Mouse (Mus musculus): Measurements from ENCODE around the gene Gnat1. TPM values are rescaled to one million over a fixed set of nuclear protein-coding genes. Genes with fewer than 3 reads are reported as not detected.

The Gnat1 gene
- 1.1 and 1.4 TPM in 2 replicates for polyA plus RNA-seq (2014; fragmentation: Nextera tagmentation; extraction: Ambion mirVana)

DNA sequence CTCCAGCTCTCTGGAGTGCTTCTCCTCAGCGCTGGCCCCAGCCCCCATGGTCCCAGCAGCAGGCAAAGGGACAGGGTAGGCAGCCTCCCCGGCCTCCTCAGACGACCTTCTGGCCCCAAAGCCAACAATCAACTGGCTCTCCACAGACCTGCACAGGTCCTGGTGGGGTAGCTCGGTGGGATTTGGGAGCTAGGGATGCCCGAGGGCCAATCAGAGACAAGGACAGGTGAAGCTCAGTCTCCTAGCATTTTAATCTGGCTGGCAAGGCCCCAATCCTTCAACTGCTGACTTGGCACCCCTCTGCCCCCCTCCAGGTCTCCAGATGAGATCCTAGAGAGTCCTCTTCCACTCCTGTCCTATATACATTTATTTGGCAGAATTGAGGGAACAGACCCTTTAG, at the start of gene Gnat1:
Gene Gnat1 (minus strand): TSS at position 212 of the 400 bp plus-strand sequence.
- no peaks in the 10 kb centered on the region for H3K9me3 ChIP-seq (ENCODE audit: control insufficient read depth, low read length)
- DNase-seq (ENCODE audit: low spot score, missing footprints) (no peak), ATAC-seq (ENCODE audit: low FRiP score) (no peak)
- peaks cover 30% of the 10 kb centered on the region for H3K27me3 ChIP-seq (ENCODE audit: control insufficient read depth, insufficient read depth, low read length)
- H3K4me1 ChIP-seq (ENCODE audit: control insufficient read depth, insufficient read depth, low read length), result peaks cover 14% of the 10 kb centered on the region
- no peak within 1 kb of the TSS for H3K9ac ChIP-seq (ENCODE audit: low read length)
- H3K36me3 ChIP-seq (ENCODE audit: control insufficient read depth, insufficient read depth, low read length), result no peaks in the 10 kb centered on the region; the same call in 1 of the 2 replicates
- no peak within 1 kb of the TSS for H3K4me3 ChIP-seq (ENCODE audit: low read depth, low read length)
- H3K4me2 ChIP-seq, result no peak within 1 kb of the TSS
- 40% methylated on average over 5 of the region's 5 CpGs for WGBS
- no peak within 1 kb of the TSS for H3K27ac ChIP-seq (ENCODE audit: low read depth, low read length)

DNA sequence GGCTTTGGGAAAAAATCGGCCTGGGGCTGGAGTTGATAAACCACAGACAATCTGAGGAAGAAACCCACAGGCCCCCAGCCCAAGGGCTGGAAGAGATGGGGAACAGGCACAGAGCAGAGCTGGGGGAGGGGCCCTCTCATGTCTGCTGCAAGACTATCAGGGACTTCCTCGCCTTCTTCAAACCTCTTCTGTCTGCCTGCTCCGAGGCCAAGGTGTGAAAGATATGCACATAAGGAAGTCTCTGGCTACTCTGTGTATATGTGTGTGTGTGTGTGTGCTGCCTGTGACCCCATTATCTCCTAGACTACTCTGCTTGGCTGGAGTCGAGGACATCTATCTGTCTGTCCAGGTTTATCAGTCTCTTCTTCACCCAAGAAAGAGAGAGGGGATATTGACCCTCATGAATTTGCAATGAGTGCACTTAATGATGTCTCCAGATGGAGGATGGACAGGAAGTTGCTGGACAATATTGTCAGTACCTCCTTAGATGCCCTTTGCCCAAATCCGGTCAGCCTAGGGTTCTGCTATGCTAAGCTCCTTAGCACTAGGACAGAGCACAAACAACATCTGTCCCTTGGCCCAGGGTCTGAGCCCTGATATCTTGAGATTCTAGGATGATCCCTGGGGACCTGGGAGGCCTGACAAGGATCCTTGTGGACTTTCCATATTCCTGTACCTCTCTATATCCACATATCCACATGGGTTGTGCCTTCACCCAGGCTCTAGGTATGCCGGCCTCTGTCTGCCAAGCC, 49.6 kb upstream of the Gnat1 start:
- 61% methylated on average over 6 of the region's 6 CpGs for WGBS
- DNase-seq (ENCODE audit: low spot score, missing footprints), result no peak
- Histone ChIP-seq H3K27ac (ENCODE audit: low read depth, low read length) (0 out of 2 replicates have a peak overlapping the region, but pooled peaks have one; percentile 32), H3K4me2 (no peak overlapping the region), H3K9me3 (ENCODE audit: control insufficient read depth, low read length) (no peaks in the 10 kb centered on the region), H3K4me1 (ENCODE audit: control insufficient read depth, insufficient read depth, low read length) (peaks cover 32% of the 10 kb centered on the region), H3K4me3 (ENCODE audit: low read depth, low read length) (no peak overlapping the region), H3K27me3 (ENCODE audit: control insufficient read depth, insufficient read depth, low read length) (no peaks in the 10 kb centered on the region), H3K9ac (ENCODE audit: low read length) (no peak overlapping the region), H3K36me3 (ENCODE audit: control insufficient read depth, insufficient read depth, low read length) (no peaks in the 10 kb centered on the region)
- peak; percentile 26; the same call in 1 of the 2 replicates for ATAC-seq (ENCODE audit: low FRiP score)

DNA sequence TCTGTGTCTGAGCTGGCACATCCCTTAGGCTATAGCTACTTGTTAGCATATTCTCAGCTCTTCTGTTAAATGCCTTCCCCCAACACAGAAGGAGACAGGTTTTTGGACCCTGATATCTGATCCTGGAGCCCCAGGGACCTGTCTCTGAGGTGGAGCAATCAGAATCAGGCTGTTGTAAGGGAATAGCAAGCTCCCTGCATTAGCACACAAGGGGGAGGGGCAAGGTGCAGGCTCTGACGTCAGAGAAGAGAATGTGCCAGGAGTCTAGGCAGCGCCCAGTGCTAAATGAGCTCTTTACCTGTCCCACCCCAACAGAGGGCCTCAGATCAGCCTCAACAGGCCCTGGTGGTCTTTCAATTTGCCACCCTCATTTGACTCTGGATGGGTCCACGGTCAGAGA, 47.5 kb upstream of the Gnat1 start:
- Histone ChIP-seq H3K4me1 (ENCODE audit: control insufficient read depth, insufficient read depth, low read length) (peaks cover 45% of the 10 kb centered on the region), H3K9me3 (ENCODE audit: control insufficient read depth, low read length) (no peaks in the 10 kb centered on the region), H3K4me2 (no peak overlapping the region), H3K36me3 (ENCODE audit: control insufficient read depth, insufficient read depth, low read length) (no peaks in the 10 kb centered on the region), H3K27me3 (ENCODE audit: control insufficient read depth, insufficient read depth, low read length) (no peaks in the 10 kb centered on the region), H3K27ac (ENCODE audit: low read depth, low read length) (no peak overlapping the region), H3K9ac (ENCODE audit: low read length) (no peak overlapping the region; the same call in 1 of the 2 replicates), H3K4me3 (ENCODE audit: low read depth, low read length) (no peak overlapping the region)
- DNase-seq (ENCODE audit: low spot score, missing footprints), result no peak
- no peak for ATAC-seq (ENCODE audit: low FRiP score)
- WGBS, result 57% methylated on average over 3 of the region's 3 CpGs

DNA sequence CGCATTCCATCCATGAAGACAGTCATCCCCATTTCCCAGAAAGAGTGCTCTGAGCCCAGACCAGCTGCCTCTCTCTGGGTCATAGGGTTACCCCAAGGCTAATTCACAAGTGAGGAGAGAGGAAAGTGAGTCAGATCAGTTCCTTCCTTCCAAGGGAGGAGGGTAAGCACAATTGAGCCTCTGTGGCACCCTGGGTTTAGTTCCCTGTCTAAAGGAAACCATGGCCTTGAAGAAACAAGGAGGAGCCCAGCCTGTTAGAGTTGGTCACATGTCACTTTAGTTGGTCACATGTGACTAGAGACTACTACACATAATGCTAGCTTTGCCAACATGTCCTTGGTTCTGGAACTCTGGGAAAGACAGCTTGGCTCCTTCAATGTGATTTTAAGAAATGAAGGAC, 45.3 kb upstream of the Gnat1 start:
- WGBS, result 92% methylated on average over 1 of the region's 1 CpGs
- H3K4me1 ChIP-seq (ENCODE audit: control insufficient read depth, insufficient read depth, low read length), result peaks cover 31% of the 10 kb centered on the region
- H3K27ac ChIP-seq (ENCODE audit: low read depth, low read length), result no peak overlapping the region
- H3K36me3 ChIP-seq (ENCODE audit: control insufficient read depth, insufficient read depth, low read length), result no peaks in the 10 kb centered on the region
- ATAC-seq (ENCODE audit: low FRiP score), result no peak
- H3K4me2 ChIP-seq, result no peak overlapping the region
- no peak overlapping the region for H3K9ac ChIP-seq (ENCODE audit: low read length)
- no peak for DNase-seq (ENCODE audit: low spot score, missing footprints)
- no peaks in the 10 kb centered on the region for H3K9me3 ChIP-seq (ENCODE audit: control insufficient read depth, low read length)
- no peaks in the 10 kb centered on the region for H3K27me3 ChIP-seq (ENCODE audit: control insufficient read depth, insufficient read depth, low read length)
- H3K4me3 ChIP-seq (ENCODE audit: low read depth, low read length), result no peak overlapping the region

DNA sequence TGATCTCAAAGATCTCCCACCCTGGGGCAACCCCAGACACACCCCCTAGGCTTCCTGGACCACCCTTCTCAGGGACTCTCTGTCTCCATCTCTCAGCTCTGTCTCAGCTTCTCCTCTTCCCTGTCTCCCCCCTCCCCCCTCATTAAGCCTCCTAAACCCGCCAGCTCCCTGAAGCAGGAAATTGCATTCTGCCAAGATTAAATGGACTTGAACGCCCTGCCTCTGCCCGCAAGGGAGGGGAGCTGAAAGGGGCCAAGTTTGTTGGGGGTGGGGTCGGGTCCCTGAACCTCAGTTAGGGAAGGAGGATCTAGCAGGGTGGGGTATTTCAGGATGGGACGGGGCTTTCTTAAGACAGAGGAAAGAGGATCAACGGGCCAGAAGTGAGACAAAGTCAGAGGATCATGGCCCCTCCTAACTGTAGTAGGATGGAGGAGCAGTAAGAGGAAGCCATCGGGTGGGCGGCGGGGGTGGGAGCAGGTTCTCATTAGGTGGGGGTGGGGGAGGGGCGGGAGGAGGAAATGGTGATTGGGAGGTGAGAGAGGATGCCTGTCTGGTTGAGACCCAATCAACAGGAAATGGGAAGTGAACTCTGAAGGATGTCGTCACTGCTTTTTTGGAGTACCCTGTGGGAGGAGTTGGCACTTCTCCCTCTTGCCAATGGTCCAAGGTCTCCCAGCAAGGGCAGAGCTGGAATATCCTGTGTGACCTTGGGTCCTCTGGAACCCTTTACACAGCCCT, 44.5 kb upstream of the Gnat1 start:
- H3K27ac ChIP-seq (ENCODE audit: low read depth, low read length), result peak overlapping the region; percentile 22; the same call in 1 of the 2 replicates
- no peaks in the 10 kb centered on the region for H3K9me3 ChIP-seq (ENCODE audit: control insufficient read depth, low read length)
- 3% methylated on average over 11 of the region's 11 CpGs for WGBS
- H3K27me3 ChIP-seq (ENCODE audit: control insufficient read depth, insufficient read depth, low read length), result no peaks in the 10 kb centered on the region
- peak; percentile 64 for ATAC-seq (ENCODE audit: low FRiP score)
- H3K9ac ChIP-seq (ENCODE audit: low read length), result peak overlapping the region; percentile 45; the same call in 1 of the 2 replicates
- H3K4me2 ChIP-seq, result peak overlapping the region; percentile 32
- H3K4me1 ChIP-seq (ENCODE audit: control insufficient read depth, insufficient read depth, low read length), result peaks cover 23% of the 10 kb centered on the region
- no peak overlapping the region for H3K4me3 ChIP-seq (ENCODE audit: low read depth, low read length)
- DNase-seq (ENCODE audit: low spot score, missing footprints), result no peak
- H3K36me3 ChIP-seq (ENCODE audit: control insufficient read depth, insufficient read depth, low read length), result no peaks in the 10 kb centered on the region

DNA sequence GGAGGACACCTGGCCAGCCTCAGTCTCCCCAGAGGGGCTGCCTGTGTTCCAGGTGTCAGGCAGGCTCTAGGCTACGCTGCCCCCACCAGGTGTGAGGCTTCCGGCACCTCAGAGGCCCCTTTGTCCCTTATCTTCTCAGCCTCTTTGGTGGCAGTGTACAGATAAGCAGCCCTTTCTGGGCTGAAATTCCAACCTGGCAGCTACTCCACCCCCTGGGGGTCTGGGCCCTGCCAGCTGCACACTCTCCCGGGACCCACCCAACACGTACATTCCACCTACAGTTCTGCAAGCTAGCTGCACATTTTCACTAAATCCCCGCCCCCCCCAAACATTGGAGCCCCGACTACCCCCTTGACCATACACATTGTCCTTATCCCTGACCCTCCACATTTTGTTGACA, 43.8 kb upstream of the Gnat1 start:
- no peaks in the 10 kb centered on the region for H3K27me3 ChIP-seq (ENCODE audit: control insufficient read depth, insufficient read depth, low read length)
- H3K36me3 ChIP-seq (ENCODE audit: control insufficient read depth, insufficient read depth, low read length), result no peaks in the 10 kb centered on the region
- ATAC-seq (ENCODE audit: low FRiP score) (peak; percentile 33), DNase-seq (ENCODE audit: low spot score, missing footprints) (no peak)
- WGBS, result 17% methylated on average over 6 of the region's 6 CpGs
- no peak overlapping the region; the same call in 1 of the 2 replicates for H3K9ac ChIP-seq (ENCODE audit: low read length)
- peaks cover 20% of the 10 kb centered on the region for H3K4me1 ChIP-seq (ENCODE audit: control insufficient read depth, insufficient read depth, low read length)
- no peaks in the 10 kb centered on the region for H3K9me3 ChIP-seq (ENCODE audit: control insufficient read depth, low read length)
- H3K4me3 ChIP-seq (ENCODE audit: low read depth, low read length), result no peak overlapping the region
- H3K4me2 ChIP-seq, result no peak overlapping the region
- H3K27ac ChIP-seq (ENCODE audit: low read depth, low read length), result peak overlapping the region; percentile 22; the same call in 1 of the 2 replicates

DNA sequence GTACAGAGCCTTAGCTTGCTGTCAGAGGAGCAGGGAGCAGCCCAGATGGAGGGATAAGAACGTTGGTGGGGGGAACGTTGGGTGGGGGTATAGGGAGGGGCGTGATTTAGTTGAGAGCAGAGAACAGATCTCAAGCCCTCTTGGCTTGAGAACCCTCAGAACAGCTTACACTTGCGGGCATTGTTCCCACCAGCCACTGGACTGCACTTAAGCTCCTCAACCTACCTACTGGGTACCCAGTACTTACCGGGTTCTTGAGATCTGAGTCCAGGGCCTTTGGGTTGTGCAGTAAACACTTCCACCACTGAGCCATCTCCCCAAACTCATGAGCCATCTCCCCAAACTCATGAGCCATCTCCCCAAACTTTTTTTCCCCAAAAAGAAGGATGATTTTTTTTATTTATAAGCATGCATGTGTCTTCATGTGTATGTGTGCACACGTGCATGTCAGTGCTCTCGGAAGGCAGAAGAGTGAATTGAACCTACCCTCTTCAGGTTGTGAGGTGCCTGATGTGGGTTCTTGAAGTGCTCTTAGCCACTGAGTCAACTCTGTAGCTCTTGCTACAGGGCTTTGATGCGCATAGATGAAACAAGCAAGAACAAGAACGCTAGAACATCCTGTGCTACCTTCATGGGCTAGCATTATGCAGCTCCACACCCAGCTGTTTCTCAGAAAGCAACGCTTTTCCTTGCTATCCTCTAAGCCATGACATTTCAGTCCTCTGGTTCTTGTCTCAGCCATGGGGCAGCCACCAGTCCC, 39.4 kb upstream of the Gnat1 start:
- Histone ChIP-seq H3K4me2 (no peak overlapping the region), H3K4me3 (ENCODE audit: low read depth, low read length) (no peak overlapping the region), H3K9me3 (ENCODE audit: control insufficient read depth, low read length) (no peaks in the 10 kb centered on the region), H3K27ac (ENCODE audit: low read depth, low read length) (no peak overlapping the region), H3K27me3 (ENCODE audit: control insufficient read depth, insufficient read depth, low read length) (no peaks in the 10 kb centered on the region), H3K4me1 (ENCODE audit: control insufficient read depth, insufficient read depth, low read length) (peaks cover 25% of the 10 kb centered on the region), H3K9ac (ENCODE audit: low read length) (no peak overlapping the region), H3K36me3 (ENCODE audit: control insufficient read depth, insufficient read depth, low read length) (no peaks in the 10 kb centered on the region)
- DNase-seq (ENCODE audit: low spot score, missing footprints) (no peak), ATAC-seq (ENCODE audit: low FRiP score) (no peak)
- WGBS, result 86% methylated on average over 10 of the region's 10 CpGs

DNA sequence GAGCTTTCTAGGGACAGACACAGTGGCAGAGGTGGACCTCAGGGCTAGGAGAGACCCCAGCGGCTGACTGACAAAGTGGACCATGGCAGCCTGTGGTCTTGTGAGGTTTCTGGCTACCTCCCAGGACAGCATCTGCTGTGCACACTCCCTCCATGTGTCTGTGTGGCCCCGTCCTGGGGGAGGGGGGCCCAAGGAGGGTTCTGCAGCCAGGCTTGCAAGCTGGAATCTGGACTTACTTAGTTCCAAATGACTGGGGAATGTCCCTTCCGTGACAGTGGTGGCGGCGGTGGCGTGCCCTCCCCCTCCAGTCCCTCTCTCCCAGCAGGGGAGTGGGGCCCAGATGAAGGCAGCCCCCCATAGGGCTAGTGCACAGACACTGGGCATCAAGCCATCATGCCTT, 37.4 kb upstream of the Gnat1 start:
- H3K4me2 ChIP-seq, result no peak overlapping the region
- no peaks in the 10 kb centered on the region for H3K36me3 ChIP-seq (ENCODE audit: control insufficient read depth, insufficient read depth, low read length)
- H3K9me3 ChIP-seq (ENCODE audit: control insufficient read depth, low read length), result no peaks in the 10 kb centered on the region
- no peaks in the 10 kb centered on the region for H3K27me3 ChIP-seq (ENCODE audit: control insufficient read depth, insufficient read depth, low read length)
- 35% methylated on average over 6 of the region's 6 CpGs for WGBS
- peaks cover 12% of the 10 kb centered on the region; the same call in 1 of the 2 replicates for H3K4me1 ChIP-seq (ENCODE audit: control insufficient read depth, insufficient read depth, low read length)
- ATAC-seq (ENCODE audit: low FRiP score) (no peak), DNase-seq (ENCODE audit: low spot score, missing footprints) (no peak)
- H3K27ac ChIP-seq (ENCODE audit: low read depth, low read length), result no peak overlapping the region
- H3K9ac ChIP-seq (ENCODE audit: low read length), result no peak overlapping the region
- no peak overlapping the region for H3K4me3 ChIP-seq (ENCODE audit: low read depth, low read length)

Measured in midbrain, embryonic 11.5 days (tissue).